14 mouse cellular contexts compared by ENCODE assay signal in the genomic region with DNA sequence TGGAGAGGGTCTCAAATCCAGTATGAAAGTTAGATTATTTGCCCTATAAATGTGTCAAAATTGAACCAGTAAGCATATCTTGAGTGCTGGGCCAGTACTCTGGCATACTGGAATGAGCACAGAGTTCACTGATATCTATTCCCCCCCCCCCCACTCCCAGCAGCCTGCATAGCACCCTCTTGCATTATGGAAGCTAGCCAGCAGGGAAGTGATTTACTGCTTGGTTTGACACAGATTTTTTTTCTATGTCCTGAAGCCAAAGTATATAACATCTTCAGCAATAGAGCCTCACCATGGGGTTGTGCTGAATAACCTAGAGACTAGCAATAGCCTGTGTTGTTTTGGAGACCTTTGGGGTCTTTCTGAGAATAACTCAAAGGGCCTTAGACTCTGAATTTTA.
"Had no signal": no experiment of that assay in that cellular context is flagged by ENCODE, and none has a peak within 500 bp of the region (broad histone marks: within the 10 kb centered on the region; RNA-seq: fewer than 3 reads in every experiment).

No protein-coding gene starts in this region.

- H3K4me1 ChIP-seq: liver, embryonic 12.5 days; midbrain, embryonic 13.5 days; neural tube, embryonic 15.5 days had no signal

- H3K27me3 ChIP-seq: limb, embryonic 15.5 days; liver, embryonic 12.5 days; lung, embryonic 15.5 days; midbrain, embryonic 13.5 days; neural tube, embryonic 15.5 days had no signal

- H3K36me3 ChIP-seq: limb, embryonic 15.5 days; liver, embryonic 12.5 days; lung, embryonic 15.5 days; midbrain, embryonic 13.5 days; neural tube, embryonic 15.5 days had no signal

- H3K4me2 ChIP-seq: limb, embryonic 15.5 days; liver, embryonic 12.5 days; lung, embryonic 15.5 days; midbrain, embryonic 13.5 days; neural tube, embryonic 15.5 days had no signal

- H3K27ac ChIP-seq: limb, embryonic 15.5 days; liver, embryonic 12.5 days; lung, embryonic 15.5 days; midbrain, embryonic 13.5 days; neural tube, embryonic 15.5 days had no signal

- H3K4me3 ChIP-seq: limb, embryonic 15.5 days; liver, embryonic 12.5 days; lung, embryonic 15.5 days; midbrain, embryonic 13.5 days; myocyte; neural tube, embryonic 15.5 days had no signal

- ATAC-seq: liver, embryonic 12.5 days; midbrain, embryonic 13.5 days had no signal

- H3K9ac ChIP-seq: limb, embryonic 15.5 days; liver, embryonic 12.5 days; lung, embryonic 15.5 days; midbrain, embryonic 13.5 days; neural tube, embryonic 15.5 days had no signal

- DNase-seq: kidney, adult 9 months; kidney, postnatal 36 days; layer of hippocampus, adult 9-11 months; layer of hippocampus, postnatal 36 days; right cerebral cortex, adult 18-20 months; right cerebral cortex, postnatal 25 days; thymus, adult 18-20 months; thymus, postnatal 14 days had no signal

- H3K9me3 ChIP-seq: limb, embryonic 15.5 days; liver, embryonic 12.5 days; lung, embryonic 15.5 days; midbrain, embryonic 13.5 days; neural tube, embryonic 15.5 days had no signal
